Mouse (Mus musculus): ENCODE results near the gene Slc9a8. TPM values are rescaled to one million over a fixed set of nuclear protein-coding genes. Genes with fewer than 3 reads are reported as not detected.

Gene Slc9a8
- polyA plus RNA-seq, 1 experiment = 75.4 TPM

- no peak for TF ChIP-seq POLR2A (IDR thresholded peaks at IDR 0.05; ENCODE audit: control insufficient read depth, extremely low read depth, insufficient read depth, low read length, poor library complexity)
- no peak for TF ChIP-seq CTCF (IDR thresholded peaks at IDR 0.05; ENCODE audit: borderline replicate concordance, control insufficient read depth, extremely low read depth, insufficient read depth, low read length, poor library complexity)
- H3K4me3 ChIP-seq (ENCODE audit: control insufficient read depth, insufficient read depth, low read length) = no peak overlapping the region
- WGBS = 88% methylated on average over 27 of the region's 27 CpGs
- 0 out of 2 replicates have a peak, but pooled peaks cover 4% of the 10 kb centered on the region for H3K4me1 ChIP-seq (replicated peaks; ENCODE audit: control insufficient read depth, insufficient read depth, low read length)
- H3K27ac ChIP-seq (ENCODE audit: control insufficient read depth, insufficient read depth, low read length) = no peak overlapping the region
- DNase-seq = no peak
- H3K36me3 ChIP-seq (ENCODE audit: control insufficient read depth, insufficient read depth, low read length) = peaks cover 31% of the 10 kb centered on the region
- no peaks in the 10 kb centered on the region for H3K27me3 ChIP-seq (ENCODE audit: control insufficient read depth, insufficient read depth, low read length)
These were observed 61.7 kb downstream of the Slc9a8 start for GRCm38 (mm10) chr2:167483081-167483826.

- Histone ChIP-seq H3K4me1 (replicated peaks; ENCODE audit: control insufficient read depth, insufficient read depth, low read length) (0 out of 2 replicates have a peak, but pooled peaks cover 4% of the 10 kb centered on the region), H3K36me3 (ENCODE audit: control insufficient read depth, insufficient read depth, low read length) (peaks cover 31% of the 10 kb centered on the region), H3K27me3 (ENCODE audit: control insufficient read depth, insufficient read depth, low read length) (no peaks in the 10 kb centered on the region), H3K27ac (ENCODE audit: control insufficient read depth, insufficient read depth, low read length) (no peak overlapping the region), H3K4me3 (ENCODE audit: control insufficient read depth, insufficient read depth, low read length) (no peak overlapping the region)
- no peak for DNase-seq
- 97% methylated on average over 24 of the region's 24 CpGs for WGBS
- no peak for TF ChIP-seq CTCF (IDR thresholded peaks at IDR 0.05; ENCODE audit: borderline replicate concordance, control insufficient read depth, extremely low read depth, insufficient read depth, low read length, poor library complexity)
- no peak for TF ChIP-seq POLR2A (IDR thresholded peaks at IDR 0.05; ENCODE audit: control insufficient read depth, extremely low read depth, insufficient read depth, low read length, poor library complexity)
These were observed 62.4 kb downstream of the Slc9a8 start for GRCm38 (mm10) chr2:167483827-167484410.

- no peak for DNase-seq
- 96% methylated on average over 11 of the region's 11 CpGs for WGBS
- peaks cover 27% of the 10 kb centered on the region for H3K36me3 ChIP-seq (ENCODE audit: control insufficient read depth, insufficient read depth, low read length)
These were observed 63.4 kb downstream of the Slc9a8 start for GRCm38 (mm10) chr2:167484932-167485331.

GRCm38 (mm10) chr2:167485501-167486377 is 64.2 kb downstream of the Slc9a8 start:
- no peak for TF ChIP-seq CTCF (IDR thresholded peaks at IDR 0.05; ENCODE audit: borderline replicate concordance, control insufficient read depth, extremely low read depth, insufficient read depth, low read length, poor library complexity)
- no peak for TF ChIP-seq POLR2A (IDR thresholded peaks at IDR 0.05; ENCODE audit: control insufficient read depth, extremely low read depth, insufficient read depth, low read length, poor library complexity)
- no peak for DNase-seq
- peaks cover 25% of the 10 kb centered on the region for H3K36me3 ChIP-seq (ENCODE audit: control insufficient read depth, insufficient read depth, low read length)
- H3K4me1 ChIP-seq (replicated peaks; ENCODE audit: control insufficient read depth, insufficient read depth, low read length) = peaks cover 6% of the 10 kb centered on the region; the same call in 1 of the 2 replicates
- WGBS = 92% methylated on average over 7 of the region's 7 CpGs
- H3K27ac ChIP-seq (ENCODE audit: control insufficient read depth, insufficient read depth, low read length) = no peak overlapping the region
- no peak overlapping the region for H3K4me3 ChIP-seq (ENCODE audit: control insufficient read depth, insufficient read depth, low read length)
- H3K27me3 ChIP-seq (ENCODE audit: control insufficient read depth, insufficient read depth, low read length) = no peaks in the 10 kb centered on the region

More at GRCm38 (mm10) chr2:167484932-167485331, 63.4 kb downstream of the Slc9a8 start:
- TF ChIP-seq CTCF (IDR thresholded peaks at IDR 0.05; ENCODE audit: borderline replicate concordance, control insufficient read depth, extremely low read depth, insufficient read depth, low read length, poor library complexity) (no peak), POLR2A (IDR thresholded peaks at IDR 0.05; ENCODE audit: control insufficient read depth, extremely low read depth, insufficient read depth, low read length, poor library complexity) (no peak)
- Histone ChIP-seq H3K4me3 (ENCODE audit: control insufficient read depth, insufficient read depth, low read length) (no peak overlapping the region), H3K4me1 (replicated peaks; ENCODE audit: control insufficient read depth, insufficient read depth, low read length) (0 out of 2 replicates have a peak, but pooled peaks cover 4% of the 10 kb centered on the region), H3K27me3 (ENCODE audit: control insufficient read depth, insufficient read depth, low read length) (no peaks in the 10 kb centered on the region), H3K27ac (ENCODE audit: control insufficient read depth, insufficient read depth, low read length) (no peak overlapping the region)

GRCm38 (mm10) chr2:167486573-167486972 is 65.1 kb downstream of the Slc9a8 start:
- Histone ChIP-seq H3K27me3 (ENCODE audit: control insufficient read depth, insufficient read depth, low read length) (no peaks in the 10 kb centered on the region), H3K4me3 (ENCODE audit: control insufficient read depth, insufficient read depth, low read length) (no peak overlapping the region), H3K36me3 (ENCODE audit: control insufficient read depth, insufficient read depth, low read length) (peaks cover 21% of the 10 kb centered on the region), H3K4me1 (replicated peaks; ENCODE audit: control insufficient read depth, insufficient read depth, low read length) (peaks cover 14% of the 10 kb centered on the region), H3K27ac (ENCODE audit: control insufficient read depth, insufficient read depth, low read length) (no peak overlapping the region)
- no peak for DNase-seq
- WGBS = 94% methylated on average over 4 of the region's 4 CpGs
- TF ChIP-seq CTCF (IDR thresholded peaks at IDR 0.05; ENCODE audit: borderline replicate concordance, control insufficient read depth, extremely low read depth, insufficient read depth, low read length, poor library complexity) = no peak
- no peak for TF ChIP-seq POLR2A (IDR thresholded peaks at IDR 0.05; ENCODE audit: control insufficient read depth, extremely low read depth, insufficient read depth, low read length, poor library complexity)

- H3K4me3 ChIP-seq (ENCODE audit: control insufficient read depth, insufficient read depth, low read length) = no peak overlapping the region
- peaks cover 21% of the 10 kb centered on the region for H3K36me3 ChIP-seq (ENCODE audit: control insufficient read depth, insufficient read depth, low read length)
- WGBS = 98% methylated on average over 6 of the region's 6 CpGs
- H3K27ac ChIP-seq (ENCODE audit: control insufficient read depth, insufficient read depth, low read length) = no peak overlapping the region
- no peak for TF ChIP-seq POLR2A (IDR thresholded peaks at IDR 0.05; ENCODE audit: control insufficient read depth, extremely low read depth, insufficient read depth, low read length, poor library complexity)
- no peak for TF ChIP-seq CTCF (IDR thresholded peaks at IDR 0.05; ENCODE audit: borderline replicate concordance, control insufficient read depth, extremely low read depth, insufficient read depth, low read length, poor library complexity)
- no peaks in the 10 kb centered on the region for H3K27me3 ChIP-seq (ENCODE audit: control insufficient read depth, insufficient read depth, low read length)
- peaks cover 21% of the 10 kb centered on the region for H3K4me1 ChIP-seq (replicated peaks; ENCODE audit: control insufficient read depth, insufficient read depth, low read length)
- DNase-seq = no peak
These were observed 66.0 kb downstream of the Slc9a8 start for GRCm38 (mm10) chr2:167487551-167487950.
